Mouse (Mus musculus): Measurements from ENCODE around the gene Rb1. TPM values are rescaled to one million over a fixed set of nuclear protein-coding genes. Genes with fewer than 3 reads are reported as not detected.

Rb1 gene
- 2.3 and 3.2 TPM in 2 replicates for polyA plus RNA-seq (2012)

- Histone ChIP-seq H3K36me3 (ENCODE audit: control insufficient read depth) (peaks cover 23% of the 10 kb centered on the region), H3K27me3 (ENCODE audit: control insufficient read depth) (no peaks in the 10 kb centered on the region), H3K4me1 (ENCODE audit: control insufficient read depth) (peaks cover 48% of the 10 kb centered on the region), H3K9me3 (ENCODE audit: control insufficient read depth, low read length) (no peaks in the 10 kb centered on the region), H3K4me3 (replicated peaks) (peak within 1 kb of the TSS; percentile 95)
- TF ChIP-seq GATA1 (IDR thresholded peaks at IDR 0.05; ENCODE audit: low read length), result no peak
- no peak for TF ChIP-seq TAL1 (IDR thresholded peaks at IDR 0.05; ENCODE audit: low read length)
Observed at GRCm38 (mm10) chr14:73325456-73326381, at the start of gene Rb1. Rb1 (minus strand) TSS chr14:73325822.

GRCm38 (mm10) chr14:73374315-73374890 is 48.8 kb upstream of the Rb1 start:
- H3K4me1 ChIP-seq (ENCODE audit: control insufficient read depth), result peaks cover 24% of the 10 kb centered on the region
- H3K4me3 ChIP-seq (replicated peaks), result no peak overlapping the region
- peaks cover 63% of the 10 kb centered on the region for H3K36me3 ChIP-seq (ENCODE audit: control insufficient read depth)
- TF ChIP-seq TAL1 (IDR thresholded peaks at IDR 0.05; ENCODE audit: low read length), result no peak
- no peak for TF ChIP-seq GATA1 (IDR thresholded peaks at IDR 0.05; ENCODE audit: low read length)
- H3K9me3 ChIP-seq (ENCODE audit: control insufficient read depth, low read length), result no peaks in the 10 kb centered on the region
- no peaks in the 10 kb centered on the region for H3K27me3 ChIP-seq (ENCODE audit: control insufficient read depth)

- Histone ChIP-seq H3K4me1 (ENCODE audit: control insufficient read depth) (peaks cover 24% of the 10 kb centered on the region), H3K4me3 (replicated peaks) (no peak overlapping the region), H3K36me3 (ENCODE audit: control insufficient read depth) (peaks cover 63% of the 10 kb centered on the region), H3K27me3 (ENCODE audit: control insufficient read depth) (no peaks in the 10 kb centered on the region), H3K9me3 (ENCODE audit: control insufficient read depth, low read length) (no peaks in the 10 kb centered on the region)
- no peak for TF ChIP-seq TAL1 (IDR thresholded peaks at IDR 0.05; ENCODE audit: low read length)
- TF ChIP-seq GATA1 (IDR thresholded peaks at IDR 0.05; ENCODE audit: low read length), result no peak
Observed at GRCm38 (mm10) chr14:73373606-73374005, 48.0 kb upstream of the Rb1 start.

- TF ChIP-seq TAL1 (IDR thresholded peaks at IDR 0.05; ENCODE audit: low read length) (no peak), GATA1 (IDR thresholded peaks at IDR 0.05; ENCODE audit: low read length) (no peak)
- Histone ChIP-seq H3K9me3 (ENCODE audit: control insufficient read depth, low read length) (no peaks in the 10 kb centered on the region), H3K36me3 (ENCODE audit: control insufficient read depth) (peaks cover 63% of the 10 kb centered on the region), H3K27me3 (ENCODE audit: control insufficient read depth) (no peaks in the 10 kb centered on the region), H3K4me1 (ENCODE audit: control insufficient read depth) (peaks cover 24% of the 10 kb centered on the region), H3K4me3 (replicated peaks) (no peak overlapping the region)
Observed at GRCm38 (mm10) chr14:73372990-73373389, 47.4 kb upstream of the Rb1 start.

- no peaks in the 10 kb centered on the region for H3K27me3 ChIP-seq (ENCODE audit: control insufficient read depth)
- peaks cover 65% of the 10 kb centered on the region for H3K36me3 ChIP-seq (ENCODE audit: control insufficient read depth)
- no peaks in the 10 kb centered on the region for H3K9me3 ChIP-seq (ENCODE audit: control insufficient read depth, low read length)
- H3K4me1 ChIP-seq (ENCODE audit: control insufficient read depth), result peaks cover 24% of the 10 kb centered on the region
- no peak overlapping the region for H3K4me3 ChIP-seq (replicated peaks)
- TF ChIP-seq TAL1 (IDR thresholded peaks at IDR 0.05; ENCODE audit: low read length) (no peak), GATA1 (IDR thresholded peaks at IDR 0.05; ENCODE audit: low read length) (no peak)
Observed at GRCm38 (mm10) chr14:73371577-73371976, 46.0 kb upstream of the Rb1 start.

DNA sequence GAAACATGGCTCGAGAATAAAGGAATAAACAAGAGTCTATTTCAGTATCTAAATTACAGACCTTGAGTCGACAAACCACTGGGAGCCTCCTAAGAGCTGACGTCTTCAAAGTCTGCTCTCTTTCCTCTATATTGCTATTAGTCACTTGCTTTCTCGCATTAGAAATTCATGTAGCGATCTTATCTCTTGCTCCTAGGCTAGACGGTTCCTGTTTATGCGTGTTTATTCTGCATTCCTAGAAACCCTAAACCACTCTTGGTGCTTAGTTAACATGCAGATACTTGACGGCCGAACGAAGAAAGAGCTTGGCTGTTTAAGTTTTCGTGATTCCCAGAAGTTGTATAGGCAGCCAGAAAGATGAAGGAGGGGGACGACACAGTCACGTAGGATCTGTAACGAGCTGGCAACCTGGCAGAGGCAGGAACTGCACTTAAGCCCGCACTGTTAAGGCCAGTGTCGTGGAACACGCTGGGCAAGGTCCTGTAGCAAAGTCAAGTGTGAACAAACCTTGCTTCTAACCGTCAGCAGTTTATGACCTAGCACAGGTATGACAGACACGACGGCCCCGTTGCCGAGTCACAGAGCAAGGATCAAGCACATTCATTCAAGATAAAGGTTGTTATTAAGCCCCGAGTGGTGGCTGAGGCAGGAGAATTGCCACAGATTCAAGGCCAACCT is 45.2 kb upstream of the Rb1 start:
- H3K36me3 ChIP-seq (ENCODE audit: control insufficient read depth), result peaks cover 73% of the 10 kb centered on the region
- peaks cover 24% of the 10 kb centered on the region for H3K4me1 ChIP-seq (ENCODE audit: control insufficient read depth)
- TF ChIP-seq GATA1 (IDR thresholded peaks at IDR 0.05; ENCODE audit: low read length) (no peak), TAL1 (IDR thresholded peaks at IDR 0.05; ENCODE audit: low read length) (no peak)
- no peaks in the 10 kb centered on the region for H3K27me3 ChIP-seq (ENCODE audit: control insufficient read depth)
- no peak overlapping the region for H3K4me3 ChIP-seq (replicated peaks)
- H3K9me3 ChIP-seq (ENCODE audit: control insufficient read depth, low read length), result no peaks in the 10 kb centered on the region

GRCm38 (mm10) chr14:73370078-73370670 is 44.6 kb upstream of the Rb1 start:
- Histone ChIP-seq H3K9me3 (ENCODE audit: control insufficient read depth, low read length) (no peaks in the 10 kb centered on the region), H3K27me3 (ENCODE audit: control insufficient read depth) (no peaks in the 10 kb centered on the region), H3K4me3 (replicated peaks) (no peak overlapping the region), H3K4me1 (ENCODE audit: control insufficient read depth) (peaks cover 24% of the 10 kb centered on the region), H3K36me3 (ENCODE audit: control insufficient read depth) (peaks cover 75% of the 10 kb centered on the region)
- TF ChIP-seq TAL1 (IDR thresholded peaks at IDR 0.05; ENCODE audit: low read length), result no peak

- Histone ChIP-seq H3K4me3 (replicated peaks) (no peak overlapping the region), H3K27me3 (ENCODE audit: control insufficient read depth) (no peaks in the 10 kb centered on the region), H3K36me3 (ENCODE audit: control insufficient read depth) (peaks cover 80% of the 10 kb centered on the region), H3K9me3 (ENCODE audit: control insufficient read depth, low read length) (no peaks in the 10 kb centered on the region), H3K4me1 (ENCODE audit: control insufficient read depth) (peaks cover 24% of the 10 kb centered on the region)
- TF ChIP-seq TAL1 (IDR thresholded peaks at IDR 0.05; ENCODE audit: low read length), result no peak
- no peak for TF ChIP-seq GATA1 (IDR thresholded peaks at IDR 0.05; ENCODE audit: low read length)
Observed at GRCm38 (mm10) chr14:73369634-73370033, 44.0 kb upstream of the Rb1 start.

- Histone ChIP-seq H3K36me3 (ENCODE audit: control insufficient read depth) (peaks cover 81% of the 10 kb centered on the region), H3K4me3 (replicated peaks) (no peak overlapping the region), H3K9me3 (ENCODE audit: control insufficient read depth, low read length) (no peaks in the 10 kb centered on the region), H3K27me3 (ENCODE audit: control insufficient read depth) (no peaks in the 10 kb centered on the region), H3K4me1 (ENCODE audit: control insufficient read depth) (peaks cover 23% of the 10 kb centered on the region)
- TF ChIP-seq GATA1 (IDR thresholded peaks at IDR 0.05; ENCODE audit: low read length) (no peak), TAL1 (IDR thresholded peaks at IDR 0.05; ENCODE audit: low read length) (no peak)
Observed at GRCm38 (mm10) chr14:73368966-73369365, 43.3 kb upstream of the Rb1 start.
